Mouse (Mus musculus): Measurements from ENCODE around the gene Nol8.

The Nol8 gene

DNA sequence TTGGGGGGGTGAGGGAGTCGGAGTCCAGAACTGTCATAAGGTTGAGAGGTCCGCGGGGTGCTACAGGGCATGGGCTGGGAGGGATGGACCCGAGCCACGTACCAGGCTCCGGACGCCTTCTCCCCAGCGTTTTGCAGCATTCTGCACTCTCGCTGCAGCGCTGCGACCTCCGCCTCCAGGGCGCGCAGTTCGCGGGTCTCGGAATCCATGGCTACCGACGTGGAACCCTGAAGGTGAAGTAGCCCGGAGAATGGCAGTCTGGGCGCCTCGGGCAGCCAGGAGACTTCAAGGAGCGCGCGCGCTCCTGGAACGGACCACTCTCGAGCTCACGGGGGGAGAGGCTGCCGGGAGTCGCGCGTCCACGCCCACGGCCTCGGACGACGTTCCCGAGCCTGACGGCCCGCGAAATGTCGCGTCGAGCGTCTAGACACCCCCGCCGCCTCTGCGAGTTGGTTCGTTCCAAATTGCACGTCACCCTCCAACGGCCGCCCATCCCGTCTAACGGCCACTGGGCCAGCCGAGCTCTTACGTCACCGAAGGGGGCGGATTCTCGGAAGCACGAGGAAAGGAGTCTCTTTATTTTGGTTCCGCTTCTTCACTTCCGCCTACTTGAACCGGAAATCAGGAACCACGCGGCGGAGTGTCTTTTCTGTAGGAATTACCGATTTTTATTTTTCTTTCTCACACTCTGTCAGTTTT is at the start of gene Nol8, which contains the start of gene Cenpp:
Nol8 (plus strand) TSS at position 598 of the 699 bp plus-strand sequence.
Cenpp (minus strand) TSS at position 305 of the 699 bp plus-strand sequence.
- DNase-seq (ENCODE audit: low read depth, low spot score): peak; percentile 99

DNA sequence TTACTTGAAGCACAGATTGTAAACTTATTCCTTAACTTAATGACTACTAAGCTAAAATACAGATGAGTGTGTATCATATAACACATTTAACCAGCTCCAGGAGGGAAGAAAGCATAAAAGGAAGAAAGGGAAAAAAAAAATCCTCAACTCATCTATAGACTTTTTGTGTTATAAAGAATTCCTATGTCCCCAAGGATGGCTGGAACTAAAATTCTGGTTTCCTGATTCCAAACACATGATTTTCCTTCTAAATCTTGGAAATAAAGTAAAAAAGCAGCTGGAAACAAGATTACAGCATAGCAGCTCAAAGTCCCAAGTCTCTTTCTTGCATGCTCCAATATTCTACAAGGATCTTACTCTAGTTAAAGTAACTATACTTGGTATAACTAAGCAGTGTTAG is 49.3 kb upstream of the Nol8 start:
- no peak for DNase-seq (ENCODE audit: low read depth, low spot score)

DNA sequence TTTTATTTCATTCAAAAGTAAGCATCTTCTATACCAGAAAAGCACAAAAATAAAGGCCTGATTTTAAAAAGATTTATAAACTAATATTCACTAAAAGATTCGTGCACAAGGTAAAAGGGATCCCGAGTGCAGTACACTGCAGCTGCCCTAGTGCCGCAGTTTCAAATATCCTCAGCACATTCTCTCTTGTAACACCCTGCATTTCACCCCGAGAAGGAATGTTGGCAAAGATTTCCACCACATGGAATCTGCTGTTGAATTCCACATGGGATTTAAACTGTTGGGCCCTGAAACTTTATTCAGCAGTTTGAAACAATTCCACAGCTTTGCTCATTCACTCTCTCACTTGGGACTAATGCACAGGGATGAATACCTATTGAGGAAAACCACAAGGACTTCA is 45.2 kb upstream of the Nol8 start, which contains the start of gene Ogn:
Ogn (plus strand) TSS at position 333 of the 400 bp plus-strand sequence.
- DNase-seq (ENCODE audit: low read depth, low spot score): peak; percentile 22

DNA sequence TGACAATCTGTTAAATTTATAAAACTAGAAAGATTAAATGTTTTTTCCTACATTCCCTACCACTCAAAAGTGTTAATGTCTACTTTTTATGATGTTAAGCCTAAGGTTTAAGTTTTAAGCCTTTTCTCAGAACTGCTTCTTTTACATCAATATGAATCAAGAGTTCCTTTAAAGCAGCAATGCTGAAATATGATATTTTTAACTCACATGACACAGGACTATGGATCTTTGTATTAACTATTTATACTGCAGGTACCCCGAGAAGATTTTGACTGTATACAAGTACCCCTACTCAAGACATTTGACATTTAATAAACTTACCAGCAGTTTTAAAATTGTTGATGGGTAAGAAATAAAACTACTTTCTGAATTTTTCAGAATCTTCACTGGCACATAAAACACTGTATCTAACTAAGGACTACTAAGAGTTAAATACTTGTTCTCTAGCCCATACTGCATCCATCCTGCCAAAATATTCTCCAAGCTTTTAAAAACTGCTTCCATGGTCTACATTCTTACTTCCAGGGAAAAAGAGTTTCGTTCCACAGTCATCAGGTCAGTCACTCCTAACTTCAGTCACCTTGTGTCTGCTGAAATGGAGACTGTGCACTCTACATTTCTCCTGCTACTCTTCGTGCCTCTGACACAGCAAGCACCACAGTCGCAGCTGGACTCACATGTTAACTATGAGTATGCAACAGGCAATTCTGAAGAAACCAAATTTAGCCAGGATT is 44.1 kb upstream of the Nol8 start:
- no peak for DNase-seq (ENCODE audit: low read depth, low spot score)

DNA sequence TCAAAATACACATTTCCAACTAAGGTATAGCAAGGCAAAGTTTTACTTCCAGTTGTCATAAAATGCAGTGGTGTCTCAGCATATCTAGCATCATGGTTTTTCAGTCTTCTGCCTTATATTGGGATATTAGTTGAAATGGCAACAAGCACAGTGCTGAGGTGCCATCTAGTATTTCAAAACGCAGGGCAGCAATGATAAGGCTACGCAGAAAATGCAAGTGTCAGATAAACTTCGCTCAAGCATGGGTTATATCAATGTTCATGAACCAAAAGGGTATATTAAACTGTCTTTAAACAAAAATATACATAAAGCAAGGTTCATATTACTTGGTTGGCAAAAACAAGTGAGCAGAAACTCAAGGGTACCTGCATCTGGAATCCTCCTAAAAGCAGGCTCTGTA is 35.9 kb upstream of the Nol8 start:
- no peak for DNase-seq (ENCODE audit: low read depth, low spot score)

DNA sequence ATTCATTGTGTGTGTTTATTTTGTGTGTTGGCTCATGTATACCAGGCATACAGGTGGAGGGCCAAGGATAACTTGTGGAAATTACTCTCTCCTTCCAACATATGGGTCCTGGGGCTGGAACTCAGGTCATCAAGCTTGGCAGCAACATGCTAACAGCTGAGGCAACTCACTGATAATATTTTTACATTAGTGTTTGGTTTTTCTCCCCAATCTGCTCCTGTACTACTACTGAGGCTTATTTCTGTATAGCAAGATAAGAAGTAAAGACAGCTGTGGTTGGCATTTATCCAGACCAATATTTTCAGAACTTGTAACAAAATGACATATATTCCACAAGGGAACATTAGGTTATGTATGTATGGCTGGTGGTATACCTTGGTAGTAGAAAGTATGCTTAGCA is 34.5 kb upstream of the Nol8 start:
- no peak for DNase-seq (ENCODE audit: low read depth, low spot score)

DNA sequence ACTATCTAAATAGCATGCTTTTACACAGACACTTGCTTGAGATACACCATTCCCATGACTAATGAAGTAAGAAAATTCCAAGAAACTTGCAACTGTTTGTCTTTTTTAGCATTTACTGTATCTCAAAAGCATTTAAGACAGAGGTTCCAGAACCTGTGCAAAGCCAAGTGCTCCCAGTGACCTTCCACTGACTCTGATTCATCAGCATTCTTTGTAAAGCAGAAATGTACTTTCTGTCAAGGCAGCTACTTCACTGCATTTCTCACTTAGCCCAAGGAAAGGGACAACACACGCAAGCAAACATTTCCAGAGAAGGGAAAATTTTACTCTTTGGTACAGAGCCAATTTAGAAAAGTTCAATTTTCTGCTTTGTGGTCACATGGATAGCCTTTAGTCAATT is 29.7 kb upstream of the Nol8 start:
- DNase-seq (ENCODE audit: low read depth, low spot score): no peak

DNA sequence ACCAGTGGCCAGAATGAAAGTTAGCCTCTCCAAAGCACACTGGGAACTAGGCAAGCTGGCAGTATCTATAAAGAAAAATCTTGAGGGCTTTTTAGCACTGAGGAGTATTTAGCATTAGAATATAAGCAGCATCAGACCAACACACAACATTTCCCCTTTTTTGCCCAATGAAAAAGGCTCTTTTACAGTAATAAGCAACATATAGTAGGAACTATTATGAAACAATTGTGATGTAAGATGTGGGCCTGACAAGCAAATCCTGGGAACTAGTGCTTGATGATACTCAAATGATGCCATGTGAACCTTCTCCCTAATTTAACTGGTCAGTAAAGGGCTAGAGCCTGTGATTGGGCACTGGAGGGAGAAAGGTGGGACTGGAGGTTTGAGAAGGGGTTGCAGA is 24.7 kb upstream of the Nol8 start:
- no peak for DNase-seq (ENCODE audit: low read depth, low spot score)

DNA sequence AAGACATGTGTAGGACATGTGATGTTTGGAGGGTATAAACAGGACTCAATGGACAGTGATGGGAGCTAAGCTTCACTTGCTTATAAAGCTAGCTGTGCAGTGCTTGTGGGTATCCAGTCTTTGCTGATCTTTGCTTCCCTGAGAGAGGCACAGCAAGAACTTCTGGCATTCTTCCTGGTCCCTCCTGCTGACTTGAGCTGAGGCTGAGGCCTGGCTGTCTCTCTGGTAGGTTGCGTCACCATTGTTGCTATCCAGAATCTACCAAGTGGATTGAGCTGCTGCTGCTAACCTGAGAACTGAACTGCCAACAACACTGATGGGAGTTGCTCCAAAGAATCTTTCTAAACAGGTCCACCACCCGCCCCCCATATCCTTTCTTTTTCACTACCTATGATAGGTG is 23.8 kb upstream of the Nol8 start:
- no peak for DNase-seq (ENCODE audit: low read depth, low spot score)

DNA sequence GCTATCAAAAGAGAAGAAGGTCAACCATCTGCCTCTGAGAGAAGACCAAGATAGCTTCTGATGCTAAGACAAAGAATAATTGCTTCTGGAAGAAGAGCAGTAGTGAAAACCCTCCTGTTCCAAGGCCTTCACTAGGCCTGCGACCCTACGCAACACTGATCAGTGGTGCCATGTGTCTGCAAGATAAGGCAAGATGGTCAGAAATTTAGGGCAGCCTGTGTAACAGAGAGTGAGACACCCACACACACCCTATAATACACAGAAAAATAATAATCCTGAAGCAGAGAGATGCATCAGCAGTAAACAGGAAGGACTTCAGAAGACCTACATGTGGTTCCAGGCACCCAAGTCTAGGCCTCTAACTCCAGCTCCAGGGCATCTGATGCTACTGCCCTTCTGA is 12.9 kb upstream of the Nol8 start:
- DNase-seq (ENCODE audit: low read depth, low spot score): no peak

DNA sequence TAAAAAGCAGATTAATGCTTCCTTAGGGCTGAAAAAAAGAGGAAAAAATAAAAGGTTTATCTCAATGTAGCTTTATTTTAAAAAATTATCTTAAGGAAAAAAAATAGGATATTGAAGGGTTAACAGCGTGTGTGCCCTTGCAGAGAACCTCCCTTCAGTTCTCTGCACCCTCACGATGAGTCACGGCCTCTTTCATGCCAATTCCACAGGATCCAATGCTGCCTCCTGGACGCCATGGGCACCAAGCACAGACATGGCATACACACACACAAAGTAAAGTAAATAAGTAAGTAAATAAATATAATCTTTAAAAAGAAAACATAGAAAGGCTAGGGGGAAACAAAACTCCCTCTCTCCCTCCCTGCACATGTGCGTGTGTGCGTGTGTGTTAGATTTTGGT is 10.2 kb upstream of the Nol8 start:
- DNase-seq (ENCODE audit: low read depth, low spot score): no peak

DNA sequence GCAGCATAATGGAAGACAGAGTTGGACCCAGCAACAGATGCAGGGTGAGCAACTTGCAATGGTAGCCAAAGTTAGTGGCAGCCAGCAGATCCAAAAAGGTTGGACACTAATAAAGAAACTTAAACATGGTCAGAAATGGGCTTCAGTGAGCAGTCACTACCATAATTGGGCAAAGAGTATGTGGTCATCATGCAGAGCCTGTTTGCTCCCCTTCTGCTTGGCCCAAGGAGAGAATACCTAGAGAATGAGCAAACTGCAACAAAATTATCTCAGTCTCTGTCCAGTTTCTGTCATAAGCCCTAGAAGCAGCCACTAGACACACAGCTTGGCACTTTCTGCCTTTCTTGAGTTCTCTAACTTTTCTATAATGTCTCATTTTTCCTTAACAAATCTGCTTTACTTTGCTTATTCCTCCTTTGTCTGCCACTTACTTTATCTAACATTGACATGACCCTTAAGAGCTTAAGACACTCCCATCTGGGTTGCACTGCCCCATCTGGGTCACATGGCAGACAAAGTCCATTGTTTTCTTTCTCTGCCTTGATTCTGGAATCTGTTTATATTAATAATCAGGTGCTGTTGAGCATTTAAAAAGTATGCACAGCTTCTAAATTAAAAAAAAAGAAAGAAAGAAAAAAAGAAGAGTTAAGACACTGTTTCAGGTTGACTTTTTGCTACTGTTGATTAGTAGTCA is 9.1 kb upstream of the Nol8 start:
- no peak for DNase-seq (ENCODE audit: low read depth, low spot score)

DNA sequence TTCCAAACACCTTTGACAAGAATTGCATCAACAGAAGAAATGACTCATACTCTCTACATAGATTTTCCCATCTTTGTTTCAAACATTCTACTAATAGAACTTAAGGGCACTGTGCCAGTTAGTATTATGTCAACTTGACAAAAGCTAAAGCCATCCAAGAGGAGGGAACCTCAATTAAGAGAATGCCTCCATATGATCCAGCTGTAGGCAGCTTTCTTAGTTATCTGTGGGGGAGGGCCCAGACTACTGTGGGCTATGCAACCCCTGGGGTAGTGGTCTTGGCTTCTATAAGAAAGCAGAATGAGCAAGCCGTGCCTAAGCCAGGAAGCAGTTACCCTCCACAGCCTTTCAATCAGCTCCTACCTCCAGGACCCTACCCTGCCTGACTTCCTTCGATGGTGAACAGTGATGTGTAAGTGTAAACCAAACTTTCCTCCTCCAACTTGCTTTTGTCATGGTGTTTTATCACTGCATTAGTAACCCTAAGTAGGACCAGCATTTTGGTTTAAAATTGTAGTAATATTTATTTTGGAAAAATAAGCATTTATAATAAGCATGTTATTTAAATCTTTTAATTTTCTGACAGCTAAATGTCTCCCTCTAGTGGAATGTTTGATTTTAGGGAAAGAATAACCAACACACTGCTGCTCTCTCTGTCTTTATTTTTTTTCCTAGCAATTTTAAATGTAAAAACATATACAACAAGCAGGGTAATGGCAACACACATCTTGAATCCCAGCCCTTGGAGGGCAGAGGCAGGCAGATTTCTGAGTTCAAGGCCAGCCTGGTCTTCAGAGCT is 7.9 kb upstream of the Nol8 start:
- DNase-seq (ENCODE audit: low read depth, low spot score): no peak

DNA sequence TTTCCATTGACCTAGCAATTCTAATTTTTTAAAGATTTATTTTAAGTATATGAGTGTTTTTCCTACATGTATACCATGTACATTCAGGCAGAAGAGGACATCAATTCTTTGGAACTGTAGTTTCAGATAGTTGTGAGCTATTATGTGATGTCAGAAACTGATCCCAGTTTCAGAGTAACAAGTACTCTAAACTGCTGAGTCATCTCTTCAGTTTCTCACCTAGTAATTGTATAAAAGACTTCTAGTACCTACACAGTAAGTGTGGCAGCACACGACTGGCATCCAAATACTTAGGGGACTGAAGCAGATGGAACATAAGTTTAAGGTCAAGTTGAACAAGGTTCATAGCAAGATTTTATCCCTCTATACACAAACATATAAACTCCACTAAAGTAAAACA is 6.9 kb upstream of the Nol8 start:
- no peak for DNase-seq (ENCODE audit: low read depth, low spot score)

DNA sequence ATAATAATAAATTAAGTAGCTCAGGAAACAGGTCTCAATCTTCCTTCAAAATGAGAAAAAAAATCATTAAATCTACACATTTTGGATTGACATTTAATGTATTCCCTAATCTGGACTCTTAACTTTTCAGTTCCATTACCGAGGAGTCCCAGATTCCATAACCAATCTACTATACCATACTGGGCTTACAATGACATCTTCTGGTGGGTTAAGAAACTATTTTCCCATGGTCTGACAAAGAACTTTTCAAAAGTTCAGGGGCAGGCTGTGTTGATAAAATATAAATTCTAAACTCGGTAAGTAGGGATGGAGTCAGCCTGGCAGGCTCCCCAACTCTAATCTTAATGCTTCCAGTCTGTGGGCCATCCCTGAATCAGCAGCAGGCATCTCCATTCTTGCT is 1.7 kb upstream of the Nol8 start:
- no peak for DNase-seq (ENCODE audit: low read depth, low spot score)

DNA sequence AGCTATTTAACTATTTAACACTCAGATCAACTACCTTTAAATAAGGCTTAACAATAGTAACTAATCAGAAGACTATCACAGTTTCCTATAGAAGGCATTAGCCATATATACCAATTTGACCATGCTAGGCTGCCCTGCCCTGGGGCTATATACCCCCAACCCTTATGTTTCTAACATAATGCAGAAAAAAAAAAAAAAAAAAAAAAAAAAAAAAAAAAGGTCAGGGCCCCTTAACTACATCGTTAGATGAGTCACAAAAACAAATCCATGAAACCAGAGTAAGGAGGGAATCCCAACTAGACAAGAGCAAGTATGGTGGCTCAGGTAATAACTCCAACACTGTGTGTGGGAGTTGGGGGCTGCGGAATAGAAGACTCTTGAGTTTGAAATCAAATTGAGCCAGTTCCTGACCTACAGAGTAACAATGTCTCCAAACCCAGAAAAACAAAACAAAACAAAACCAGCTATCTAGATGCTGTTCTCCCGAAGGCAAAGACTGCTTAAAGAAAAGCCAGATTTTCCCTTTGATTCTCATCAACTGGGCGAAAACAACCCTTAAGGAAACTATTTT is 1.0 kb upstream of the Nol8 start:
- DNase-seq (ENCODE audit: low read depth, low spot score): no peak

DNA sequence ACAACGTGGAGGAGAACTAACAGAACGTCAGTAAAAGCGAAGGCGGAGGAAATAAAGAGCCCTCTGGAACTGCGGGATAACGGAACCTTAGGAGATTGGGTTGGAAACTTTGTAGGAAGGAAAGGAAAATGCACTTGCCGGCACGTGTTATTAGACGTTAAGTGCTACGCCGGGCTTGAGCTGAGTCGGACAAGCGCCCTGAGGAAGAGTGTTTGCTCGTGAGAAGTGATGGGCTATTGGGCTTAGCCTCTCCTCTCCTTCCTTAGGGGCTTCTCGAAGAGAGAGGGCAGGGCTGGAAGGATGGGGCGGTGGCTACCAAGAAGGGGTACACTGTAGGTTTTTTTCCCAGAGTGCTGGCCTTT is 283 bp downstream of the Nol8 start:
- DNase-seq (ENCODE audit: low read depth, low spot score): no peak

DNA sequence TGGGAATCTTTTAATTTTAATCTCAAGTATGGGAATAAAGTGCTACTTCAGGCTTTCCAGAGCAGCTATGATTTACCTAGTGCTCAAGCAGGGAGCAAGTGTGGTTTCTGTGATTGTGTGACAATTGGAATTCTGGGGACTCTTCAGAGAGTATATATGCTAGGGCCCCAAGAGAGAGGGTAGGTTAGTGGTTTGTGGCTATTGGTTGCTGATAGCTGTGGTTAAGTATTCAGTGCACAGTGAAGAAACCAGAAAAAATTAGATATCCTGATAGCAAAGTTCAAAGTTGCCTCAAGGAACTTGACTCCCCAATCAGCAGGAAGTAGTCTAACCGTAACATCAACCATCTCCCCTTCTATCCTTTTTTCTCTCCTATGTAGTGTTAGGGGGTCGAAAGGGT is 24.9 kb downstream of the Nol8 start:
- no peak for DNase-seq (ENCODE audit: low read depth, low spot score)

DNA sequence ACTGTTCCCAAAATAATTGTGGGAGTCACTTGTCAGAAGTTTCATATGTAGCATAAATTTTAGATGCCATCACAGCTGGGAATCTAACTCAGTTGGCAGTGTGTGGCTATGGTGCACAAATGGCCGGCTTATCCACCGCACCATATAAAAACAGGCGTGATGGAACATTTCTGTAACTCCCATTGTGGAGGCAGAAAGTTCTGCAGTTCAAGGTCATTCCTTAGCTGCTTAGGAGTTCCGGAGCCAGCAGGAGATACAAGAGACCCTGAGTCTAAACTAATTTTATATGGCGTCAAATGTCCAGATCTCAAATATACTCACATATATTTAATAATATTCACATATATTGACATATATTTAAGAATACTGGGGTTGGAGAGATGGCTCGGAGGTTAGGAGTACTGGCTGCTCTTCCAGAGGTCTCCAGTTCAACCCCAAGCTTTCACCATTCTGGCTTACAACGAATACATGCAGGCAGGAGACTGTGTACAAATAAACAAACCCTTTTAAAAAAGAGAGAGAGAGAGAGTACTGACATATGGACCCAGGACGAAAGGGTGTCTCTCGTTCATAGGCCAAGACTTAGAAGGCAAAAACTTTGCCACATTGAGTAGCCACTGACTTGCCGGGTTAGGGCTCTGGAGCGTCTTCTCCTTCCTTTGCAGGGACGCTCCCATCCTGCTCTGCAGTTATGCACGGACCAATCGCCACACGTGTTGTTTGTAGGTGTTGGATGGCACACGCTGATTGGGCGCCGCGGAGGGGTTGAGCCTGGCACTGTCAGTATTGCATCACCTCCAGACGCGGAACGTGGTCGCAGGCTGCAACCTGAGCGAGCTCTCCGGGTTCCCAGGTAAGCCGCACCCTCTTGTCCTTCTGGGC is 28.7 kb downstream of the Nol8 start, which contains the start of gene Iars:
Iars (plus strand) TSS at position 750 of the 882 bp plus-strand sequence.
- peak; percentile 99 for DNase-seq (ENCODE audit: low read depth, low spot score)

DNA sequence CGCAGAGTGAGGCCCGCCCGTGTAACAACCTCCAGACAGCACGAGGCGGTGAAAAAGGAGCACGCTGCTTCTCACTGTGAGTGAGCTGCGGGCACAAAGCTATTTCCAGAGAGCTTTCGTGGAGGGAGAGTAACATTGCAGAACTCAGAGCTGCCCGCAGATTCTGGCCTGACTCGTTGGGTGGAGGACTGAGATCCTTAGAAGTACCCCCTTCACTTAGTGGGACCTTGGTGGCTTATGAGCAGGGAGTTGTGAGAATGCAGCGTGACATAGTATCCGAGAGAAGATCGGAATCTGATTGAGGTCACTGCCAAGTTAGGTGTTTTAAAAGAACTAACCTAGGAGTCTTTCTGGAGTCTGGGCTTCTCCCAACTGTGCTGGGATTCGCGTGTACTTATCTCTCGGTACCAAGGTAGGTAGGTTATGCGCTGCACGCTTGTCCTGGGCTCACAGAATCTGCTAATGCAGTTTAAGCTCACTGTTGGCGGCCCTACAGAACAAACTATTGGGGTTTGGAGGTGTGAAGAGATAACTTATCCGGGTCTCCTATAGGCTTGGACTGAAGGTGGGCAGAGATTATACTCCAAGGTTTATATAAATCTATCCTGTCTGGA is 29.5 kb downstream of the Nol8 start:
- no peak for DNase-seq (ENCODE audit: low read depth, low spot score)
